Mouse (Mus musculus) right cerebral cortex, postnatal 25 days (tissue): ENCODE data around the gene C2cd4b.

Experiments
- DNase-seq: peaks from one replicate; pipeline ENCODE4 v3.0.0; 2022

Gene C2cd4b

GRCm38 (mm10) chr9:67759163-67759955, at the start of gene C2cd4b:
TSS of gene C2cd4b (plus strand) at chr9:67759437.
- DNase-seq = peak; percentile 59

- peak; percentile 54 for DNase-seq
Observed at GRCm38 (mm10) chr9:67711051-67711877, 48.0 kb upstream of the C2cd4b start.

- DNase-seq = no peak
Observed at GRCm38 (mm10) chr9:67712146-67712545, 47.1 kb upstream of the C2cd4b start.

GRCm38 (mm10) chr9:67717081-67717480, 42.2 kb upstream of the C2cd4b start:
- DNase-seq = no peak

GRCm38 (mm10) chr9:67718596-67718995, 40.6 kb upstream of the C2cd4b start:
- no peak for DNase-seq

- no peak for DNase-seq
Observed at GRCm38 (mm10) chr9:67720150-67720549, 39.1 kb upstream of the C2cd4b start.

GRCm38 (mm10) chr9:67722378-67722777, 36.9 kb upstream of the C2cd4b start:
- peak; percentile 35 for DNase-seq

GRCm38 (mm10) chr9:67725196-67725595, 34.0 kb upstream of the C2cd4b start:
- no peak for DNase-seq

- no peak for DNase-seq
Observed at GRCm38 (mm10) chr9:67733716-67734115, 25.5 kb upstream of the C2cd4b start.

GRCm38 (mm10) chr9:67735426-67735825, 23.8 kb upstream of the C2cd4b start:
- DNase-seq = no peak

GRCm38 (mm10) chr9:67741256-67741655, 18.0 kb upstream of the C2cd4b start:
- no peak for DNase-seq

GRCm38 (mm10) chr9:67753411-67754182, 5.6 kb upstream of the C2cd4b start:
- DNase-seq = no peak

GRCm38 (mm10) chr9:67754713-67755112, 4.5 kb upstream of the C2cd4b start:
- DNase-seq = no peak

GRCm38 (mm10) chr9:67758686-67759085, 551 bp upstream of the C2cd4b start:
- peak; percentile 27 for DNase-seq

- DNase-seq = peak; percentile 85
Observed at GRCm38 (mm10) chr9:67759956-67760764, 923 bp downstream of the C2cd4b start.

- no peak for DNase-seq
Observed at GRCm38 (mm10) chr9:67760991-67761390, 1.8 kb downstream of the C2cd4b start.

- DNase-seq = no peak
Observed at GRCm38 (mm10) chr9:67763326-67763725, 4.1 kb downstream of the C2cd4b start.

- no peak for DNase-seq
Observed at GRCm38 (mm10) chr9:67766405-67766804, 7.2 kb downstream of the C2cd4b start.

GRCm38 (mm10) chr9:67766948-67767347, 7.7 kb downstream of the C2cd4b start:
- DNase-seq = no peak

GRCm38 (mm10) chr9:67768843-67769242, 9.6 kb downstream of the C2cd4b start:
- no peak for DNase-seq

- DNase-seq = no peak
Observed at GRCm38 (mm10) chr9:67769401-67769800, 10.2 kb downstream of the C2cd4b start.

GRCm38 (mm10) chr9:67771293-67771692, 12.1 kb downstream of the C2cd4b start:
- DNase-seq = no peak
